Mouse (Mus musculus) bone marrow, adult 2 months (tissue): ENCODE data around the gene Col25a1. TPM values are rescaled to one million over a fixed set of nuclear protein-coding genes. Genes with fewer than 3 reads are reported as not detected.

Source experiments
- H3K27ac ChIP-seq: fragments of 200-500 bp; 2 replicates; pipeline ENCODE4 v1.5.1; 2012; ENCODE audit warnings: low read depth, mild to moderate bottlenecking, control low read depth, inconsistent platforms, low read length; ENCODE audit not compliant: control insufficient read depth, poor library complexity, insufficient read depth
- H3K4me1 ChIP-seq: fragments of 200-500 bp; 2 replicates; pipeline ENCODE4 v1.6.1; 2011; ENCODE audit warnings: low read length; ENCODE audit not compliant: control insufficient read depth, insufficient read depth
- H3K4me3 ChIP-seq: fragments of 200-500 bp; replicated peaks from 2 replicates; pipeline ENCODE3; 2011; ENCODE audit warnings: mild to moderate bottlenecking, low read depth, low read length, control low read depth; ENCODE audit not compliant: control insufficient read depth
- CTCF ChIP-seq: fragments of 200-500 bp; IDR thresholded peaks from 2 replicates; pipeline ENCODE4 v1.5.1; 2011; ENCODE audit warnings: low read length, control low read depth; ENCODE audit not compliant: control insufficient read depth, insufficient read depth
- POLR2A ChIP-seq: fragments of 200-500 bp; IDR thresholded peaks from 2 replicates; pipeline ENCODE4 v1.6.1; 2011; ENCODE audit warnings: low read depth, mild to moderate bottlenecking, control low read depth, low read length, borderline replicate concordance; ENCODE audit not compliant: control insufficient read depth
- WGBS: fragments of 180-500 bp; shearing (Covaris S2); methylation state at CpG from one replicate; pipeline ENCODE4 v1.1.7; 2018; 5-methylcytosine and 5-hydroxymethylcytosine counted together
- polyA plus RNA-seq: library from polyadenylated mRNA; stranded (reverse); fragments of >200 nt; gene quantifications from 2 replicates; pipeline ENCODE4 v1.2.4, GENCODE M21; 2011; ENCODE audit warnings: low replicate concordance; ENCODE audit not compliant: missing spikeins, insufficient read depth, insufficient read length

Gene Col25a1
- polyA plus RNA-seq, 1 experiment = not detected

- Histone ChIP-seq H3K27ac (no peak overlapping the region), H3K4me3 (no peak overlapping the region), H3K4me1 (no peaks in the 10 kb centered on the region)
- TF ChIP-seq CTCF = no peak
- TF ChIP-seq POLR2A = no peak
- 88% methylated on average over 9 of the region's 9 CpGs for WGBS
These were observed 198.7 kb downstream of the Col25a1 start for GRCm38 (mm10) chr3:130329833-130330555.

- Histone ChIP-seq H3K27ac (no peak overlapping the region), H3K4me3 (no peak overlapping the region), H3K4me1 (no peaks in the 10 kb centered on the region)
- no peak for TF ChIP-seq CTCF
- TF ChIP-seq POLR2A = no peak
- 88% methylated on average over 3 of the region's 3 CpGs for WGBS
These were observed 199.3 kb downstream of the Col25a1 start for GRCm38 (mm10) chr3:130330556-130330950.

GRCm38 (mm10) chr3:130332347-130332913 is 201.1 kb downstream of the Col25a1 start:
- H3K27ac ChIP-seq = no peak overlapping the region
- H3K4me3 ChIP-seq = no peak overlapping the region
- 43% methylated on average over 3 of the region's 3 CpGs for WGBS
- TF ChIP-seq CTCF (no peak), POLR2A (no peak)
- no peaks in the 10 kb centered on the region for H3K4me1 ChIP-seq

- WGBS = 83% methylated on average over 13 of the region's 13 CpGs
- TF ChIP-seq CTCF = no peak
- TF ChIP-seq POLR2A = no peak
- H3K27ac ChIP-seq = no peak overlapping the region
These were observed 206.6 kb downstream of the Col25a1 start for GRCm38 (mm10) chr3:130337857-130338256.

GRCm38 (mm10) chr3:130338371-130338770 is 207.1 kb downstream of the Col25a1 start:
- Histone ChIP-seq H3K4me3 (no peak overlapping the region), H3K27ac (no peak overlapping the region), H3K4me1 (no peaks in the 10 kb centered on the region)
- WGBS = 67% methylated on average over 3 of the region's 3 CpGs
- TF ChIP-seq POLR2A (no peak), CTCF (no peak)

More at GRCm38 (mm10) chr3:130337857-130338256, 206.6 kb downstream of the Col25a1 start:
- no peak overlapping the region for H3K4me3 ChIP-seq
- no peaks in the 10 kb centered on the region for H3K4me1 ChIP-seq

GRCm38 (mm10) chr3:130350161-130350560 is 218.9 kb downstream of the Col25a1 start:
- Histone ChIP-seq H3K4me1 (no peaks in the 10 kb centered on the region), H3K27ac (no peak overlapping the region), H3K4me3 (no peak overlapping the region)
- TF ChIP-seq CTCF (no peak), POLR2A (no peak)
- WGBS = 70% methylated on average over 6 of the region's 6 CpGs

GRCm38 (mm10) chr3:130354399-130355039 is 223.2 kb downstream of the Col25a1 start:
- 84% methylated on average over 4 of the region's 4 CpGs for WGBS
- Histone ChIP-seq H3K4me3 (no peak overlapping the region), H3K27ac (no peak overlapping the region), H3K4me1 (no peaks in the 10 kb centered on the region)
- no peak for TF ChIP-seq POLR2A
- no peak for TF ChIP-seq CTCF

- 84% methylated on average over 15 of the region's 15 CpGs for WGBS
- Histone ChIP-seq H3K4me3 (no peak overlapping the region), H3K4me1 (no peaks in the 10 kb centered on the region), H3K27ac (no peak overlapping the region)
- TF ChIP-seq CTCF (no peak), POLR2A (no peak)
These were observed 225.4 kb downstream of the Col25a1 start for GRCm38 (mm10) chr3:130356575-130357173.
